Mouse (Mus musculus) hindbrain, embryonic 12.5 days (tissue): ENCODE results near the gene Mad2l1bp. TPM values are rescaled to one million over a fixed set of nuclear protein-coding genes. Genes with fewer than 3 reads are reported as not detected.

ENCODE experiments used
- ATAC-seq: fragments of 200-750 bp; cut with Nextera tagmentation; 2 replicates; pipeline ENCODE4 v1.8.0; 2017; ENCODE audit warnings: moderate TSS enrichment; ENCODE audit not compliant: low FRiP score
- H3K27ac ChIP-seq: fragments of 300-500 bp; sonication (generic); 2 replicates; pipeline ENCODE4 v1.5.1; 2016; ENCODE audit warnings: mild to moderate bottlenecking
- H3K27me3 ChIP-seq: fragments of 300-500 bp; sonication (generic); 2 replicates; pipeline ENCODE4 v1.6.1; 2016; ENCODE audit warnings: mild to moderate bottlenecking
- H3K36me3 ChIP-seq: fragments of 300-500 bp; sonication (generic); 2 replicates; pipeline ENCODE4 v1.6.1; 2016; ENCODE audit warnings: mild to moderate bottlenecking
- H3K4me1 ChIP-seq: fragments of 300-500 bp; sonication (generic); 2 replicates; pipeline ENCODE4 v1.6.1; 2016
- H3K4me2 ChIP-seq: fragments of 300-500 bp; sonication (generic); replicated peaks from 2 replicates; pipeline ENCODE4 v1.6.1; 2016; ENCODE audit warnings: mild to moderate bottlenecking
- H3K4me3 ChIP-seq: fragments of 300-500 bp; sonication (generic); 2 replicates; pipeline ENCODE4 v1.5.1; 2016; ENCODE audit warnings: mild to moderate bottlenecking
- H3K9ac ChIP-seq: fragments of 300-500 bp; sonication (generic); 2 replicates; pipeline ENCODE4 v1.6.1; 2016; ENCODE audit warnings: mild to moderate bottlenecking, moderate library complexity
- H3K9me3 ChIP-seq: fragments of 300-500 bp; sonication (generic); replicated peaks from 2 replicates; pipeline ENCODE4 v1.6.1; 2016; ENCODE audit warnings: mild to moderate bottlenecking
- WGBS: fragments of 180-500 bp; shearing (Covaris S2); methylation state at CpG from one replicate; pipeline ENCODE4 v1.1.7; 2016; 5-methylcytosine and 5-hydroxymethylcytosine counted together
- polyA plus RNA-seq: library from polyadenylated mRNA; unstranded; fragments of >200 nt; fragmentation: Nextera tagmentation; extraction: Ambion mirVana; gene quantifications from 2 replicates; pipeline ENCODE4 v1.2.1, GENCODE M21; 2016

The Mad2l1bp gene
- polyA plus RNA-seq, 1 experiment from 2014 or later, result 27.6 TPM

GRCm38 (mm10) chr17:46164791-46165190 is 11.4 kb upstream of the Mad2l1bp start:
- H3K4me3 ChIP-seq, result no peak overlapping the region
- 92% methylated on average over 10 of the region's 10 CpGs for WGBS
- H3K9ac ChIP-seq, result no peak overlapping the region
- no peak overlapping the region for H3K27ac ChIP-seq
- peaks cover 22% of the 10 kb centered on the region for H3K4me1 ChIP-seq
- ATAC-seq, result no peak
- no peaks in the 10 kb centered on the region for H3K27me3 ChIP-seq
- H3K9me3 ChIP-seq, result no peaks in the 10 kb centered on the region
- no peak overlapping the region for H3K4me2 ChIP-seq
- H3K36me3 ChIP-seq, result peaks cover 59% of the 10 kb centered on the region

GRCm38 (mm10) chr17:46164301-46164700 is 10.9 kb upstream of the Mad2l1bp start:
- Histone ChIP-seq H3K4me3 (no peak overlapping the region), H3K36me3 (peaks cover 59% of the 10 kb centered on the region), H3K9ac (no peak overlapping the region), H3K9me3 (no peaks in the 10 kb centered on the region), H3K4me1 (peaks cover 24% of the 10 kb centered on the region), H3K27ac (no peak overlapping the region), H3K4me2 (no peak overlapping the region), H3K27me3 (no peaks in the 10 kb centered on the region)
- ATAC-seq, result no peak
- 96% methylated on average over 8 of the region's 8 CpGs for WGBS

DNA sequence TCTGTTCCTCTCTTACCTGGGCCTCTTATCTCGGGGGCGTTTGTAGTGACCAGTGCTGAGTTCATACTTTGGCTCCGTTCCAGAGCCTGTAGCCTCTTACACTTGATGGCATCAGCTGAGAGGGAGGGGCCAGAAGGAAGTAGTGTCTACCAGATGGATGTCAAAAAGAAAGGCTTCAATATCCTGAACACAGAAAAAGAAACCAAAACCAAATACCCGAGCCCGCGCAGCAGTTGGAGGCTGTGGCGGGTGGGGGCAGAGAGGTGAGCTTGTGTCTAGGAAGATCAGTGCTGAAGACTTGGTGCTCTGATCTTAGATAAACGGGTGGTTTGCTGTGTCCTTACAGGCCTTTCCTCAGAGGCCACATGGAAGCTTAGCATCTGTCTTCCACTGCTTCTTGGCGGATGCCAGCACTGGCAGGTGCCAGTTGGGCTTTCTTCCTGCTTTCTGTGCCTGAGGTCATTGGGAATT is 9.6 kb upstream of the Mad2l1bp start:
- no peak overlapping the region for H3K4me2 ChIP-seq
- H3K4me3 ChIP-seq, result no peak overlapping the region
- H3K9me3 ChIP-seq, result no peaks in the 10 kb centered on the region
- ATAC-seq, result no peak
- no peak overlapping the region for H3K27ac ChIP-seq
- H3K9ac ChIP-seq, result no peak overlapping the region
- peaks cover 48% of the 10 kb centered on the region for H3K36me3 ChIP-seq
- H3K27me3 ChIP-seq, result no peaks in the 10 kb centered on the region
- WGBS, result 90% methylated on average over 9 of the region's 9 CpGs
- H3K4me1 ChIP-seq, result peaks cover 24% of the 10 kb centered on the region

GRCm38 (mm10) chr17:46162551-46162950 is 9.2 kb upstream of the Mad2l1bp start:
- Histone ChIP-seq H3K36me3 (peaks cover 44% of the 10 kb centered on the region), H3K9ac (no peak overlapping the region), H3K4me1 (peaks cover 24% of the 10 kb centered on the region), H3K27me3 (no peaks in the 10 kb centered on the region), H3K4me2 (peak overlapping the region; percentile 70), H3K9me3 (no peaks in the 10 kb centered on the region), H3K27ac (no peak overlapping the region), H3K4me3 (no peak overlapping the region)
- WGBS, result 96% methylated on average over 7 of the region's 7 CpGs
- no peak for ATAC-seq

DNA sequence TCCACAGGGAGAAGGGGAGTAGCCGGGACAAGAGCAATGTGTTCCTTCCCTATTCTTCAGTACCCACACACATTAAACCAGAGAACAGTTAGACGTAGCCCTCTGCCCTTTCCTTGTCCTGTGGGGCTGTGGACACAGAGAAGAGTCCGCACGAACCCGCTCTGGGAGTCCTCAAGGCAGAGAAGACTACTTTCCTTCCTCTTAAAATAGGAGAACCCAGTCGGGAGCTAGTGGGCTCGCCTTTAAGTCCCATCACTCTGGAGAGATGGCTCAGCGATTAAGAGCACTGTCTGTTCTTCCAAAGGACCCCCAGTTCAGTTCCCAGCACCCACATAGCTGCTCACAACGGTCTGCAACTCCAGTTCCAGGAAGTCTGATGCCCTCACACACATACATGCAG is 8.4 kb upstream of the Mad2l1bp start:
- H3K27ac ChIP-seq, result peak overlapping the region; percentile 82
- H3K9ac ChIP-seq, result peak overlapping the region; percentile 88
- peaks cover 35% of the 10 kb centered on the region for H3K36me3 ChIP-seq
- no peaks in the 10 kb centered on the region for H3K27me3 ChIP-seq
- peak overlapping the region; percentile 86 for H3K4me3 ChIP-seq
- 45% methylated on average over 9 of the region's 9 CpGs for WGBS
- H3K4me1 ChIP-seq, result peaks cover 24% of the 10 kb centered on the region
- ATAC-seq, result no peak
- peak overlapping the region; percentile 70 for H3K4me2 ChIP-seq
- no peaks in the 10 kb centered on the region for H3K9me3 ChIP-seq

DNA sequence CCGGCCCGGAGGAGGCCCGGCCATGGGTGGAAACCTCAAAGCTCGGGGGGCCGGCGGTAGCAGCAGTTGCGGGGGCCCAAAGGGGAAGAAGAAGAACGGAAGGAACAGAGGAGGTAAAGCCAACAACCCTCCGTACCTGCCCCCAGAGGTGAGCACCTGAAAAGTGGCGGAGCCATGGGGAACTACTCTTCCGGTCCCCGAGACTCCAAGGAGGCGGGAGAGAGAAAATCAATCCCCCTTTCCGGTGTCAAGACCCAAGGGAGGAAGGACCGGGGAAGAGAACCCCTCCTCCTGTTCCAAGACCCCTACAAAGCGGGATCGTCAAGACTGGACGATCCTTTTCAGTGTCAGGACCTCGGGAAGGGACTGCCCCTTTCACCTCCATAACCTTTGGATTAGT is 7.8 kb upstream of the Mad2l1bp start:
- Histone ChIP-seq H3K4me1 (peaks cover 24% of the 10 kb centered on the region), H3K27me3 (no peaks in the 10 kb centered on the region), H3K27ac (peak overlapping the region; percentile 82), H3K36me3 (peaks cover 30% of the 10 kb centered on the region), H3K9me3 (no peaks in the 10 kb centered on the region), H3K9ac (peak overlapping the region; percentile 88), H3K4me3 (peak overlapping the region; percentile 86), H3K4me2 (peak overlapping the region; percentile 70)
- WGBS, result 0% methylated on average over 19 of the region's 19 CpGs
- peak; percentile 55 for ATAC-seq

- under 1% methylated on average over 23 of the region's 23 CpGs for WGBS
- no peaks in the 10 kb centered on the region for H3K9me3 ChIP-seq
- peaks cover 24% of the 10 kb centered on the region for H3K4me1 ChIP-seq
- H3K27me3 ChIP-seq, result no peaks in the 10 kb centered on the region
- peak within 1 kb of the TSS; percentile 82 for H3K27ac ChIP-seq
- H3K4me3 ChIP-seq, result peak within 1 kb of the TSS; percentile 86
- ATAC-seq, result peak; percentile 95
- H3K36me3 ChIP-seq, result peaks cover 25% of the 10 kb centered on the region
- H3K9ac ChIP-seq, result peak within 1 kb of the TSS; percentile 88
- peak within 1 kb of the TSS; percentile 70 for H3K4me2 ChIP-seq
Observed at GRCm38 (mm10) chr17:46160686-46161085, 7.3 kb upstream of the Mad2l1bp start, which contains the start of gene Gtpbp2. Gtpbp2 (plus strand) TSS chr17:46161032.

- no peaks in the 10 kb centered on the region for H3K27me3 ChIP-seq
- H3K4me2 ChIP-seq, result peak overlapping the region; percentile 70
- H3K27ac ChIP-seq, result peak overlapping the region; percentile 77
- peak overlapping the region; percentile 86 for H3K4me3 ChIP-seq
- H3K36me3 ChIP-seq, result peaks cover 20% of the 10 kb centered on the region
- WGBS, result under 1% methylated on average over 16 of the region's 16 CpGs
- H3K9ac ChIP-seq, result peak overlapping the region; percentile 23
- H3K9me3 ChIP-seq, result no peaks in the 10 kb centered on the region
- H3K4me1 ChIP-seq, result peaks cover 24% of the 10 kb centered on the region
- ATAC-seq, result peak; percentile 71
Observed at GRCm38 (mm10) chr17:46160090-46160662, 6.8 kb upstream of the Mad2l1bp start.

DNA sequence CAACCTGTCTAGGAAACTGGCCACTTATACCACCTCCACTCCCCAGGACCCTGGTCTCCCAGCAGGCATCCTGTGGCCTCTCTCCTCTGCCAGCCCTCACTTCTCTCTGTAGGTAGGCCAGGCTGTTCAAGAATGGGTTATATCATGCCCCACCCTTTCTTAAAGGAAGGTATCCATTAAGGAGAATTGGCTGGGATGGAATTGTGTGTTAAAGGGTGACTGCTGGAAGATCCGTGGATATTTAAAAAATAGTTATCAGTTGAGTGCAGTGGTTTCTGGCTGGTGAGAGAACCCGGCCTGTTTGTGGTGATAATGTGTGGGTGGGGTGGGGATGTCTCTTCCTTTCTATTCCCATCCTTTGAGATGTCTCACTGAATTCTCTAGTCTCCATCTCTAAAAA is 5.9 kb upstream of the Mad2l1bp start:
- WGBS, result 66% methylated on average over 2 of the region's 2 CpGs
- H3K27me3 ChIP-seq, result no peaks in the 10 kb centered on the region
- H3K4me2 ChIP-seq, result peak overlapping the region; percentile 70; the same call in 1 of the 2 replicates
- peaks cover 11% of the 10 kb centered on the region for H3K36me3 ChIP-seq
- no peak overlapping the region for H3K4me3 ChIP-seq
- no peak overlapping the region for H3K9ac ChIP-seq
- no peak overlapping the region for H3K27ac ChIP-seq
- H3K4me1 ChIP-seq, result peaks cover 24% of the 10 kb centered on the region
- no peak for ATAC-seq
- H3K9me3 ChIP-seq, result no peaks in the 10 kb centered on the region

- Histone ChIP-seq H3K4me2 (no peak overlapping the region), H3K27ac (no peak overlapping the region), H3K27me3 (no peaks in the 10 kb centered on the region), H3K36me3 (no peaks in the 10 kb centered on the region), H3K4me1 (peaks cover 21% of the 10 kb centered on the region), H3K9me3 (no peaks in the 10 kb centered on the region), H3K4me3 (no peak overlapping the region), H3K9ac (no peak overlapping the region)
- ATAC-seq, result no peak
- WGBS, result 88% methylated on average over 8 of the region's 8 CpGs
Observed at GRCm38 (mm10) chr17:46157131-46157530, 3.8 kb upstream of the Mad2l1bp start.

GRCm38 (mm10) chr17:46156680-46157079 is 3.3 kb upstream of the Mad2l1bp start:
- Histone ChIP-seq H3K36me3 (no peaks in the 10 kb centered on the region), H3K4me2 (no peak overlapping the region), H3K4me3 (no peak overlapping the region), H3K27me3 (no peaks in the 10 kb centered on the region), H3K9me3 (no peaks in the 10 kb centered on the region), H3K9ac (no peak overlapping the region), H3K27ac (no peak overlapping the region), H3K4me1 (peaks cover 16% of the 10 kb centered on the region)
- WGBS, result 90% methylated on average over 5 of the region's 5 CpGs
- no peak for ATAC-seq

DNA sequence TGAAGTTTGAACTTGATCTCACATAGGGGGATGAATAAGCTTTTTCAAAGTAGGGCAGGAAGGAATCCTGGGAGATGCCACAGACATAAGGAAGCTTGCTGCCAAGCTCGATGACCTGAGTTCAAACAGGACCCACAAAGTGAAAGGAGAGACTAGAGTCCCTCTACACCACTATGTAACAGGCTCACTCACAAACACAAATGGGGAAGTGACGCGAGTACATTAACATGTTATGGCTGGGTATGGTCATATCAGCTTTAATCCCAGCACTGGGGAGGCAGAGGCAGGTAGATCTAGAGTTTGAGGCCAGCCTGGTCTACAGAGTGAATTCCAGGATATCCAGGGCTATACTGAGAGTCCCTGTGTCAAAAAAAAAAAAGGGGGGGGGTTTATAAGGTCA is 983 bp upstream of the Mad2l1bp start:
- H3K27ac ChIP-seq, result no peak overlapping the region
- 92% methylated on average over 3 of the region's 3 CpGs for WGBS
- no peaks in the 10 kb centered on the region for H3K27me3 ChIP-seq
- no peaks in the 10 kb centered on the region for H3K9me3 ChIP-seq
- H3K9ac ChIP-seq, result no peak overlapping the region
- no peaks in the 10 kb centered on the region for H3K36me3 ChIP-seq
- peaks cover 9% of the 10 kb centered on the region for H3K4me1 ChIP-seq
- H3K4me2 ChIP-seq, result no peak overlapping the region
- H3K4me3 ChIP-seq, result no peak overlapping the region
- ATAC-seq, result no peak
